Mouse (Mus musculus): ENCODE measurements at regions not wholly inside any gene's neighbourhood (a gene's known extent, or its start where the extent isn't known, plus 50 kb on each side); places are given as distances from the start of the nearest gene placed in this dataset.
"Not testable (repeated sequence)": the region's sequence is repeated elsewhere in the genome, so short reads cannot be mapped to it uniquely, and the experiment has no call there.

- not testable (repeated sequence) for H3K4me1 ChIP-seq; H3K36me3 ChIP-seq; H3K4me3 ChIP-seq; H3K27ac ChIP-seq; H3K9me3 ChIP-seq (replicated peaks); ATAC-seq (ENCODE audit: low FRiP score); H3K27me3 ChIP-seq; H3K9ac ChIP-seq; H3K4me2 ChIP-seq (replicated peaks)
- WGBS: 75% methylated on average over 4 of the region's 4 CpGs
Observed at GRCm38 (mm10) chr14:53044101-53044500, 548.6 kb upstream of the Olfr1507 start.

DNA sequence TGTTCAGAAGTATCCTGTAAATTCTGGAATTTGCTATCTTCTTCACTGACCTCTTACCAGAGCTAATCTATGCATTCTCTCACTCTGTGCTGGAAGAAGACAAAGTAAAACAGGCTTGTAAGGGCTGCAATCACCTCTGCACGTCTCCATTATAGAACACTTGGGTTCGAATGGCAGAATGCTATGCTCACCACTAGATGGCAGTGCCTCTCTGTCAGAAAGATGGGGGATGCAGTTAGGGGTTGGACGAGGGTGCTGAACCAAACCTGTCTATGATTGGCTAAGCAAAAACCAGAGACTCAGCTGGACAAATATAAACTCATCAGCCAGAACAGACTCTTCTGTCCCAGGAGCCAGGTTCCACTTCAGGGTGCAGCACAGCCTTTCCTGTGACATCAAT is 546.5 kb upstream of the Olfr1507 start:
- ATAC-seq (ENCODE audit: low FRiP score); H3K27me3 ChIP-seq: not testable (repeated sequence)

DNA sequence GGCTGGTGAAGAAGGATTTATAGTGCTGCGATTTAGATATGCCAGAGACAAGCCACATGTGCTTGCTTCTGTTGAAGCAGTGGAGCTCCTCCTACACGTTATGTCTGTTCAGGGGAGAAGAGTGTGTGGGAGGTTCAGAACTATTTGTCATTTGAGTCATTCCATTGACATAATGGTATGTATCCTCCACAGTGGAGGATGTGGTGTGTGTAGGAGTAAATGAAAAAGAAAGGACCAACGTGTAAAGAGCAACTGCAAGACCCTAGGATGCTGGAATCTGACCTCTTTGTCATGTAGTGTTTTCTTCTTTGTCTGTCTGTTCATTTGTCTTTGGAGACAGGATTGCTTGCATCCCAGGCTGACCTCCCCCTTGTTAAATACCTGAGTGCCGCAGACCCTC is 543.9 kb upstream of the Olfr1507 start:
- WGBS: 72% methylated on average over 4 of the region's 4 CpGs
- not testable (repeated sequence) for H3K4me1 ChIP-seq; H3K27me3 ChIP-seq; H3K9ac ChIP-seq; H3K27ac ChIP-seq; H3K4me2 ChIP-seq (replicated peaks); H3K4me3 ChIP-seq; ATAC-seq (ENCODE audit: low FRiP score); H3K36me3 ChIP-seq; H3K9me3 ChIP-seq (replicated peaks)

More for the DNA sequence above, 546.5 kb upstream of the Olfr1507 start:
- not testable (repeated sequence) for H3K9ac ChIP-seq; H3K4me1 ChIP-seq; H3K4me2 ChIP-seq (replicated peaks); H3K27ac ChIP-seq; H3K4me3 ChIP-seq; H3K9me3 ChIP-seq (replicated peaks); H3K36me3 ChIP-seq
- 34% methylated on average over 3 of the region's 3 CpGs for WGBS

DNA sequence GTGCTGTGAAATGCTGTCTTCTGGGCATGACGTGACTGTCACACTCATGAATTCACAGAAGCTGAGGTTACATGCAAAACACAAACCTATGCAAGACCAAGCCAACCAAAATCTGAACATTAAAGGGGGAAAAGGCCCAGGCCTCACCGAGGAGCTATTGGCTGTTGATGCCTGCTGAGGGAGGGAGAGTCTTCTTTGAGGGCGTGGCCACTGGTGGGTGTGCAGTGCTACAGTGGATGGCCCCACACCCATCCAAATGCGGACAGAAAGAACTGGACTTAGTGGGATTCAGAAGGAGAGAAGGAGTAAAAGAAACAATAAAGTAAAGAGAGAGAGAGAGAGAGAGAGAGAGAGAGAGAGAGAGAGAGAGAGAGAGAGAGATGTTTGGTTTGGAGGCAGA is 539.4 kb upstream of the Olfr1507 start:
- not testable (repeated sequence) for H3K4me1 ChIP-seq; H3K9me3 ChIP-seq (replicated peaks)
- WGBS: no CpG with 5 or more reads among the region's 4 CpGs

DNA sequence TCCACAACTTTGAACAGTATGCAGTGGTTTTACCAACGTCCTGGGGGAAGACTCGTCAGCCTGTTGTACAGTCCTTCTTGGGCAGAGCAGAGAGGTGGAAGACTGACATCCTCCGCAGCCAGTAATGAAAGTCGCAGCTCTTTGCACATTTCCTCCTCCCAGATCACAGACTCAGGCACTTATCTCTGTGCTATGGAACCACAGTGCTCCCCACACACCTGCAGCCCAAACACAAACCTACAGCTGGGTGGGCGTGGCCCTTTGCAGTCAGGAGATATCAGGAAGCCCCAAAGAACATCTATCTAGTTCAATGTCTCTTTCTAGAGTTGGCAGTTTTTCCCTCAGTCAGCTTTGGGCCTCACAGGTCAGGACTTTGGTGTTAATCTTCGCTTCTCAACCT is 537.7 kb upstream of the Olfr1507 start:
- H3K4me2 ChIP-seq (replicated peaks); H3K36me3 ChIP-seq; H3K9me3 ChIP-seq (replicated peaks); H3K27ac ChIP-seq; H3K27me3 ChIP-seq; H3K4me1 ChIP-seq; H3K4me3 ChIP-seq; ATAC-seq (ENCODE audit: low FRiP score); H3K9ac ChIP-seq: not testable (repeated sequence)
- WGBS: no CpG with 5 or more reads among the region's 6 CpGs

More for the DNA sequence above, 539.4 kb upstream of the Olfr1507 start:
- not testable (repeated sequence) for H3K27ac ChIP-seq; H3K9ac ChIP-seq; ATAC-seq (ENCODE audit: low FRiP score); H3K36me3 ChIP-seq; H3K27me3 ChIP-seq; H3K4me3 ChIP-seq; H3K4me2 ChIP-seq (replicated peaks)

DNA sequence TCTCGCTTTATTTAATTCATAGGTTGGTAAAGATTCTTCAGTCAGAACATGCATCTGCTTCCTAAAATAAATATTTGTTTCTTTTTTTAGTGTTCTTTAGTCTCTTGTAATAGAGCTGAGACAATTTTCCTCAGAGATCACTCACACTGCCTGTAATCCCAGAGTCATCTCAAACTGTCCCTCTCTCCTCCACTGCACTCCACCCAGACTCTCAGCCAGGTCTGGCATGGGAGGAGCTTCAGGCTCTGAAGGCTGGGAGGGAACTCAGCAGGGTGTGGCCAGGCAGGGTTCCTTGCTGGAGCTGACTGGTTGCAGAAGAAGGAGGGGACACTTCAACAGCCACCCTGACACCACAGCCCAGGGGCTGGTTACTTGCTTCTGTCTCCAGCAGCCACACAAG is 536.9 kb upstream of the Olfr1507 start:
- not testable (repeated sequence) for ATAC-seq (ENCODE audit: low FRiP score); H3K27ac ChIP-seq; H3K27me3 ChIP-seq; H3K36me3 ChIP-seq; H3K4me2 ChIP-seq (replicated peaks); H3K9ac ChIP-seq; H3K4me1 ChIP-seq; H3K4me3 ChIP-seq; H3K9me3 ChIP-seq (replicated peaks)
- no CpG with 5 or more reads among the region's 1 CpGs for WGBS

GRCm38 (mm10) chr14:53030227-53030626 is 534.7 kb upstream of the Olfr1507 start:
- no CpG with 5 or more reads among the region's 4 CpGs for whole genome bisulfite sequencing
- not testable (repeated sequence) for H3K4me2 ChIP-seq (replicated peaks); H3K27me3 ChIP-seq; ATAC-seq (ENCODE audit: low FRiP score); H3K27ac ChIP-seq; H3K9ac ChIP-seq; H3K36me3 ChIP-seq; H3K4me1 ChIP-seq; H3K4me3 ChIP-seq; H3K9me3 ChIP-seq (replicated peaks)

DNA sequence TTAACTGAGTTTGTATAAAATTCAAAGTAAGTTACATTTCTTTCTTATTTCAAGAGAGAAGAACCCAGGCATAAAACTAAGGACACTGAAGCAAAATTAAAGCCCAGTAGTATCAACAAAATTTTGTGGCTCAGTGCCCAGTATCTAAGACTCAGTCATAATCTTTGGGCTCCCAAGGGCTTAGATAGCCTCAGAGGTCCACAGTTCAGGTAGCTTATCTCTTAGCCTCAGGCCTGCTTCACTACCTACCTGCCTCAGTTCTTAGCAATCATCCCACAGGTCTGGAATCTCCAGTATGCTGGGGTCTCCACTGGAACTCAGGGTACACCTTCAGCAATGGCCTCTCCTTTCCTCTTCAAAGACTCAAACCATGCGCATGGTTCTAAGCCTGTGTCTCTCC is 531.4 kb upstream of the Olfr1507 start:
- not testable (repeated sequence) for H3K4me1 ChIP-seq; H3K4me3 ChIP-seq; H3K4me2 ChIP-seq (replicated peaks); ATAC-seq (ENCODE audit: low FRiP score); H3K9ac ChIP-seq; H3K27me3 ChIP-seq; H3K27ac ChIP-seq; H3K9me3 ChIP-seq (replicated peaks); H3K36me3 ChIP-seq
- WGBS: no CpG with 5 or more reads among the region's 1 CpGs

DNA sequence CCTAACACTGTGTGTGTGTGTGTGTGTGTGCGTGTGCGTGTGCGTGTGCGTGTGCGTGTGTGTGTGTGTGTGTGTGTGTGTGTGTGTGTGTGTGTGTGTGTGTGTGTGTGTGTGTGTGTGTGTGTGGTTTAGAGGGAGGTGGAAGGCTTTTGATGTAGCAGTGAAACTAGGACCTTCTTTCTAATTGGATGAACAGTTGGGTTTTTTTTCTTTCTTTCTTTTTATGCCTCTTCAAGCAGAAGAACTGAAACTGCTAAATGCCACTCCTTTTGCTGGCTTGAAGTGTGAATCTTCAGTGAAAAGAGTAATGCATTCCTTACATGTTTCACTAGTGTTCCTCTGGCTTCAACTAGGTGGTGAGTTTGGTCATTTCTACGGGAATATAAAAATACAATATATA is 524.6 kb upstream of the Olfr1507 start:
- H3K4me1 ChIP-seq; H3K4me3 ChIP-seq; H3K4me2 ChIP-seq (replicated peaks); H3K9me3 ChIP-seq (replicated peaks); H3K27me3 ChIP-seq; H3K9ac ChIP-seq; H3K36me3 ChIP-seq; ATAC-seq (ENCODE audit: low FRiP score); H3K27ac ChIP-seq: not testable (repeated sequence)
- no CpG with 5 or more reads among the region's 6 CpGs for WGBS

- H3K4me3 ChIP-seq: not testable (repeated sequence)
Observed at GRCm38 (mm10) chr14:53007741-53008140, 512.2 kb upstream of the Olfr1507 start.

GRCm38 (mm10) chr14:53007323-53007722 is 511.8 kb upstream of the Olfr1507 start:
- H3K4me2 ChIP-seq (replicated peaks); ATAC-seq (ENCODE audit: low FRiP score); H3K27ac ChIP-seq; H3K9me3 ChIP-seq (replicated peaks); H3K4me3 ChIP-seq; H3K9ac ChIP-seq; H3K27me3 ChIP-seq; H3K4me1 ChIP-seq; H3K36me3 ChIP-seq: not testable (repeated sequence)
- WGBS: no CpG with 5 or more reads among the region's 4 CpGs

More at GRCm38 (mm10) chr14:53007741-53008140, 512.2 kb upstream of the Olfr1507 start:
- not testable (repeated sequence) for H3K9me3 ChIP-seq (replicated peaks); H3K27ac ChIP-seq; H3K9ac ChIP-seq; H3K4me1 ChIP-seq; H3K4me2 ChIP-seq (replicated peaks); ATAC-seq (ENCODE audit: low FRiP score); H3K36me3 ChIP-seq; H3K27me3 ChIP-seq
- no CpG with 5 or more reads among the region's 5 CpGs for WGBS

GRCm38 (mm10) chr14:53001289-53001688 is 505.7 kb upstream of the Olfr1507 start:
- H3K27me3 ChIP-seq: not testable (repeated sequence)

DNA sequence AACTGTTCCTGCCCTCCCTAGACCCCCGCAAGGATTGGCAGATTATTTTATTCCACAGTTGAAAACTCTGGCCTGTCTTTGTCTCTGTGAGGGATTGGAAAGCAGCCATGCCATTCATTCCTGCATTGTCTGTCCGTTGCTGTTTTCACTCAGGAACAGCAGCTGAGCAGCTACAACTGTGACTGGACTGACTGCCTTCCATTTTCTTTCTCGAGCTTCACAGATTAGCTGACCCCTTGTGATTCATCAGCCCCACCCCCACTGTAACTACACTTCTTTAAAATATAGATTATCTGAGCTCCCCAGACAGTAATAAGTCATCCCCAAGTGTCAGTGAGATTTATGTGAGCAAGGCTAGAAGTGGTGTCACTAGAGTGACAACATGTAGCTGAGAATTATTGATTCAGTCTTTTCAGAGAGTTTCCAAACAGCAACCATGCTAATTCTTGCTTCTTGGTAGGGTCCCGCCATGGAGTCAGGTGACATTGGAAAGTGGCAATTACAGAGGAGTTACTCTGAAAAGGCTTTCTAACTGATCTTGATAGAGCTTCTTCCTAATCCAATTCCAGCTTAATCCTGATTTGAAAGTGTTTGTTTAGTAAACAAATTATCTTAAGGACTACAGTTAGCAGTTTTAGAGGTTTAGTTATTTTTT is 496.7 kb upstream of the Olfr1507 start:
- H3K9me3 ChIP-seq (replicated peaks); H3K4me3 ChIP-seq; H3K9ac ChIP-seq; H3K27me3 ChIP-seq; H3K4me1 ChIP-seq; ATAC-seq (ENCODE audit: low FRiP score); H3K4me2 ChIP-seq (replicated peaks); H3K27ac ChIP-seq; H3K36me3 ChIP-seq: not testable (repeated sequence)
- WGBS: 32% methylated on average over 1 of the region's 4 CpGs

More at GRCm38 (mm10) chr14:53001289-53001688, 505.7 kb upstream of the Olfr1507 start:
- not testable (repeated sequence) for H3K4me2 ChIP-seq (replicated peaks); H3K36me3 ChIP-seq; ATAC-seq (ENCODE audit: low FRiP score); H3K9me3 ChIP-seq (replicated peaks); H3K4me3 ChIP-seq; H3K4me1 ChIP-seq; H3K9ac ChIP-seq; H3K27ac ChIP-seq
- 78% methylated on average over 1 of the region's 1 CpGs for WGBS

All from hindbrain, embryonic 12.5 days (tissue).